Mouse (Mus musculus): ENCODE measurements around the gene Cdkn2c. TPM values are rescaled to one million over a fixed set of nuclear protein-coding genes. Genes with fewer than 3 reads are reported as not detected.

Gene Cdkn2c
- polyA plus RNA-seq, 1 experiment from 2014 or later: 4.1 TPM

GRCm38 (mm10) chr4:109654701-109655100, 12.3 kb downstream of the Cdkn2c start:
- 50% methylated on average over 2 of the region's 2 CpGs for WGBS
- no peak for ATAC-seq (ENCODE audit: insufficient read depth, low FRiP score, low TSS enrichment)
- H3K27me3 ChIP-seq (ENCODE audit: control insufficient read depth, insufficient read depth, low read length): peaks cover 50% of the 10 kb centered on the region

GRCm38 (mm10) chr4:109653251-109653650, 13.7 kb downstream of the Cdkn2c start:
- H3K9me3 ChIP-seq (ENCODE audit: control insufficient read depth, low read length): no peaks in the 10 kb centered on the region
- H3K4me1 ChIP-seq (ENCODE audit: control insufficient read depth, insufficient read depth, low read length): peaks cover 6% of the 10 kb centered on the region; the same call in 1 of the 2 replicates
- no peak overlapping the region for H3K27ac ChIP-seq (ENCODE audit: low read depth, low read length)
- H3K9ac ChIP-seq (ENCODE audit: low read length): no peak overlapping the region
- H3K36me3 ChIP-seq (ENCODE audit: control insufficient read depth, insufficient read depth, low read length): no peaks in the 10 kb centered on the region
- DNase-seq (ENCODE audit: low spot score): no peak
- ATAC-seq (ENCODE audit: insufficient read depth, low FRiP score, low TSS enrichment): no peak
- H3K4me2 ChIP-seq (ENCODE audit: low read depth): no peak overlapping the region
- H3K4me3 ChIP-seq (ENCODE audit: low read depth, low read length): no peak overlapping the region
- H3K27me3 ChIP-seq (ENCODE audit: control insufficient read depth, insufficient read depth, low read length): peaks cover 37% of the 10 kb centered on the region

More at GRCm38 (mm10) chr4:109654701-109655100, 12.3 kb downstream of the Cdkn2c start:
- Histone ChIP-seq H3K36me3 (ENCODE audit: control insufficient read depth, insufficient read depth, low read length) (no peaks in the 10 kb centered on the region), H3K9ac (ENCODE audit: low read length) (no peak overlapping the region), H3K9me3 (ENCODE audit: control insufficient read depth, low read length) (no peaks in the 10 kb centered on the region), H3K4me1 (ENCODE audit: control insufficient read depth, insufficient read depth, low read length) (peaks cover 6% of the 10 kb centered on the region; the same call in 1 of the 2 replicates), H3K4me3 (ENCODE audit: low read depth, low read length) (no peak overlapping the region), H3K4me2 (ENCODE audit: low read depth) (no peak overlapping the region), H3K27ac (ENCODE audit: low read depth, low read length) (no peak overlapping the region)
- no peak for DNase-seq (ENCODE audit: low spot score)

- 82% methylated on average over 5 of the region's 5 CpGs for WGBS
- H3K4me1 ChIP-seq (ENCODE audit: control insufficient read depth, insufficient read depth, low read length): no peaks in the 10 kb centered on the region
- H3K27ac ChIP-seq (ENCODE audit: low read depth, low read length): no peak overlapping the region
- no peaks in the 10 kb centered on the region for H3K36me3 ChIP-seq (ENCODE audit: control insufficient read depth, insufficient read depth, low read length)
- peaks cover 6% of the 10 kb centered on the region; the same call in 1 of the 2 replicates for H3K27me3 ChIP-seq (ENCODE audit: control insufficient read depth, insufficient read depth, low read length)
- no peak overlapping the region for H3K4me3 ChIP-seq (ENCODE audit: low read depth, low read length)
- no peak for DNase-seq (ENCODE audit: low spot score)
- H3K4me2 ChIP-seq (ENCODE audit: low read depth): no peak overlapping the region
- ATAC-seq (ENCODE audit: insufficient read depth, low FRiP score, low TSS enrichment): no peak
- no peaks in the 10 kb centered on the region for H3K9me3 ChIP-seq (ENCODE audit: control insufficient read depth, low read length)
- no peak overlapping the region for H3K9ac ChIP-seq (ENCODE audit: low read length)
These were observed 17.7 kb downstream of the Cdkn2c start for GRCm38 (mm10) chr4:109649331-109649730.

GRCm38 (mm10) chr4:109647281-109647680, 19.7 kb downstream of the Cdkn2c start:
- Histone ChIP-seq H3K4me2 (ENCODE audit: low read depth) (no peak overlapping the region), H3K27me3 (ENCODE audit: control insufficient read depth, insufficient read depth, low read length) (0 out of 2 replicates have a peak, but pooled peaks cover 4% of the 10 kb centered on the region), H3K4me1 (ENCODE audit: control insufficient read depth, insufficient read depth, low read length) (no peaks in the 10 kb centered on the region), H3K27ac (ENCODE audit: low read depth, low read length) (no peak overlapping the region), H3K9me3 (ENCODE audit: control insufficient read depth, low read length) (no peaks in the 10 kb centered on the region), H3K36me3 (ENCODE audit: control insufficient read depth, insufficient read depth, low read length) (no peaks in the 10 kb centered on the region), H3K9ac (ENCODE audit: low read length) (no peak overlapping the region), H3K4me3 (ENCODE audit: low read depth, low read length) (no peak overlapping the region)
- ATAC-seq (ENCODE audit: insufficient read depth, low FRiP score, low TSS enrichment) (no peak), DNase-seq (ENCODE audit: low spot score) (no peak)
- 76% methylated on average over 4 of the region's 4 CpGs for WGBS

GRCm38 (mm10) chr4:109641451-109641850, 25.5 kb downstream of the Cdkn2c start:
- Histone ChIP-seq H3K27me3 (ENCODE audit: control insufficient read depth, insufficient read depth, low read length) (no peaks in the 10 kb centered on the region), H3K27ac (ENCODE audit: low read depth, low read length) (no peak overlapping the region), H3K36me3 (ENCODE audit: control insufficient read depth, insufficient read depth, low read length) (no peaks in the 10 kb centered on the region), H3K4me3 (ENCODE audit: low read depth, low read length) (no peak overlapping the region), H3K4me1 (ENCODE audit: control insufficient read depth, insufficient read depth, low read length) (no peaks in the 10 kb centered on the region), H3K4me2 (ENCODE audit: low read depth) (no peak overlapping the region), H3K9me3 (ENCODE audit: control insufficient read depth, low read length) (no peaks in the 10 kb centered on the region), H3K9ac (ENCODE audit: low read length) (no peak overlapping the region)
- no peak for ATAC-seq (ENCODE audit: insufficient read depth, low FRiP score, low TSS enrichment)
- 86% methylated on average over 3 of the region's 3 CpGs for WGBS
- DNase-seq (ENCODE audit: low spot score): no peak

GRCm38 (mm10) chr4:109640141-109640540, 26.8 kb downstream of the Cdkn2c start:
- Histone ChIP-seq H3K4me1 (ENCODE audit: control insufficient read depth, insufficient read depth, low read length) (no peaks in the 10 kb centered on the region), H3K4me2 (ENCODE audit: low read depth) (no peak overlapping the region), H3K9me3 (ENCODE audit: control insufficient read depth, low read length) (no peaks in the 10 kb centered on the region), H3K9ac (ENCODE audit: low read length) (no peak overlapping the region), H3K4me3 (ENCODE audit: low read depth, low read length) (no peak overlapping the region), H3K27me3 (ENCODE audit: control insufficient read depth, insufficient read depth, low read length) (no peaks in the 10 kb centered on the region), H3K27ac (ENCODE audit: low read depth, low read length) (no peak overlapping the region), H3K36me3 (ENCODE audit: control insufficient read depth, insufficient read depth, low read length) (no peaks in the 10 kb centered on the region)
- 95% methylated on average over 7 of the region's 7 CpGs for WGBS
- ATAC-seq (ENCODE audit: insufficient read depth, low FRiP score, low TSS enrichment): no peak
- no peak for DNase-seq (ENCODE audit: low spot score)

GRCm38 (mm10) chr4:109639356-109639755, 27.6 kb downstream of the Cdkn2c start:
- 89% methylated on average over 9 of the region's 9 CpGs for WGBS
- H3K4me1 ChIP-seq (ENCODE audit: control insufficient read depth, insufficient read depth, low read length): no peaks in the 10 kb centered on the region
- no peaks in the 10 kb centered on the region for H3K9me3 ChIP-seq (ENCODE audit: control insufficient read depth, low read length)
- no peak overlapping the region for H3K4me2 ChIP-seq (ENCODE audit: low read depth)
- H3K4me3 ChIP-seq (ENCODE audit: low read depth, low read length): no peak overlapping the region
- H3K9ac ChIP-seq (ENCODE audit: low read length): no peak overlapping the region
- no peaks in the 10 kb centered on the region for H3K27me3 ChIP-seq (ENCODE audit: control insufficient read depth, insufficient read depth, low read length)
- no peaks in the 10 kb centered on the region for H3K36me3 ChIP-seq (ENCODE audit: control insufficient read depth, insufficient read depth, low read length)
- DNase-seq (ENCODE audit: low spot score) (no peak), ATAC-seq (ENCODE audit: insufficient read depth, low FRiP score, low TSS enrichment) (no peak)
- no peak overlapping the region for H3K27ac ChIP-seq (ENCODE audit: low read depth, low read length)

GRCm38 (mm10) chr4:109634971-109635370, 32.0 kb downstream of the Cdkn2c start:
- H3K36me3 ChIP-seq (ENCODE audit: control insufficient read depth, insufficient read depth, low read length): no peaks in the 10 kb centered on the region
- H3K9ac ChIP-seq (ENCODE audit: low read length): no peak overlapping the region
- no peak overlapping the region for H3K27ac ChIP-seq (ENCODE audit: low read depth, low read length)
- DNase-seq (ENCODE audit: low spot score): no peak
- 91% methylated on average over 2 of the region's 2 CpGs for WGBS
- no peak overlapping the region for H3K4me2 ChIP-seq (ENCODE audit: low read depth)
- no peak overlapping the region for H3K4me3 ChIP-seq (ENCODE audit: low read depth, low read length)
- H3K4me1 ChIP-seq (ENCODE audit: control insufficient read depth, insufficient read depth, low read length): no peaks in the 10 kb centered on the region
- no peak for ATAC-seq (ENCODE audit: insufficient read depth, low FRiP score, low TSS enrichment)
- H3K9me3 ChIP-seq (ENCODE audit: control insufficient read depth, low read length): no peaks in the 10 kb centered on the region
- H3K27me3 ChIP-seq (ENCODE audit: control insufficient read depth, insufficient read depth, low read length): no peaks in the 10 kb centered on the region

GRCm38 (mm10) chr4:109631029-109631428, 36.0 kb downstream of the Cdkn2c start:
- no peaks in the 10 kb centered on the region for H3K4me1 ChIP-seq (ENCODE audit: control insufficient read depth, insufficient read depth, low read length)
- no peak overlapping the region for H3K9ac ChIP-seq (ENCODE audit: low read length)
- ATAC-seq (ENCODE audit: insufficient read depth, low FRiP score, low TSS enrichment) (no peak), DNase-seq (ENCODE audit: low spot score) (no peak)
- no peak overlapping the region for H3K4me2 ChIP-seq (ENCODE audit: low read depth)
- H3K4me3 ChIP-seq (ENCODE audit: low read depth, low read length): no peak overlapping the region
- 88% methylated on average over 4 of the region's 4 CpGs for WGBS
- H3K27me3 ChIP-seq (ENCODE audit: control insufficient read depth, insufficient read depth, low read length): no peaks in the 10 kb centered on the region
- H3K27ac ChIP-seq (ENCODE audit: low read depth, low read length): no peak overlapping the region
- H3K36me3 ChIP-seq (ENCODE audit: control insufficient read depth, insufficient read depth, low read length): no peaks in the 10 kb centered on the region
- no peaks in the 10 kb centered on the region for H3K9me3 ChIP-seq (ENCODE audit: control insufficient read depth, low read length)

Data from neural tube, embryonic 11.5 days (tissue).